Mouse (Mus musculus) megakaryocyte progenitor cell, adult 5-6 weeks (primary cell): ENCODE results near the gene Mbl2. TPM values are rescaled to one million over a fixed set of nuclear protein-coding genes. Genes with fewer than 3 reads are reported as not detected.
"Not testable (repeated sequence)": the region's sequence is repeated elsewhere in the genome, so short reads cannot be mapped to it uniquely, and the experiment has no call there.

Experiments used
- ATAC-seq: replicated peaks from 2 replicates; pipeline ENCODE4 v1.8.0; 2016; ENCODE audit warnings: mild to moderate bottlenecking, moderate TSS enrichment, inconsistent platforms; ENCODE audit not compliant: poor library complexity
- total RNA-seq, 2 experiments: library from RNA; stranded (forward) in 1 of 2; stranded (reverse) in 1 of 2; fragments of 157-497, 149-512 nt in 1 of 2; fragments of 200-1000 nt in 1 of 2; gene quantifications; 2 replicates each; pipeline versions ENCODE4 v1.2.3 to v1.2.4; 2015 to 2017

Mbl2 gene
- not detected in 2 replicates for total RNA-seq (2015)
- total RNA-seq (2017): not detected in 2 replicates

- ATAC-seq: no peak
These were observed at the start of gene Mbl2 for GRCm38 (mm10) chr19:30232691-30233090. TSS of gene Mbl2 (plus strand) at chr19:30232942.

DNA sequence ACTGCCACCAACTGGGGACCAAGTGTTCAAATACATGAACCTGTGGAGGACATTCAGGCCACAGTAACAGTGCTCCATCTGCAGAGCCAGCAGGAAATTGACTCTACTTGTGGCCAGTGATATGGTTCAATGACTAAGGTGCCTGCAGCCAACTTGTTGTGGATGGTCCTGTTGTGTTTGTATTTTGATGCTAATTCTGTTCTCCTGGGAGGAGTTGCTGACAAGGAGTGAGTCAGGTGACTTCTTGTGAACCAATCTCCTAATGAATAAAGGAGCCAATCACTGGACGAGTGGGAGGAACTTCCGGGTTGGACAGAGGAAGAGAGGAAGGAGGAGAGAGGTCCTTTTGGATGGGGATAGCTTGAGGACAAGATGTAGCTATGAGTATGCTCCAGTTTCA lies 47.2 kb upstream of the Mbl2 start:
- no peak for ATAC-seq

- no peak for ATAC-seq
These were observed 45.5 kb upstream of the Mbl2 start for GRCm38 (mm10) chr19:30187232-30187631.

- ATAC-seq: no peak
These were observed 37.7 kb upstream of the Mbl2 start for GRCm38 (mm10) chr19:30194999-30195398.

- ATAC-seq: no peak
These were observed 30.6 kb upstream of the Mbl2 start for GRCm38 (mm10) chr19:30202177-30202576.

DNA sequence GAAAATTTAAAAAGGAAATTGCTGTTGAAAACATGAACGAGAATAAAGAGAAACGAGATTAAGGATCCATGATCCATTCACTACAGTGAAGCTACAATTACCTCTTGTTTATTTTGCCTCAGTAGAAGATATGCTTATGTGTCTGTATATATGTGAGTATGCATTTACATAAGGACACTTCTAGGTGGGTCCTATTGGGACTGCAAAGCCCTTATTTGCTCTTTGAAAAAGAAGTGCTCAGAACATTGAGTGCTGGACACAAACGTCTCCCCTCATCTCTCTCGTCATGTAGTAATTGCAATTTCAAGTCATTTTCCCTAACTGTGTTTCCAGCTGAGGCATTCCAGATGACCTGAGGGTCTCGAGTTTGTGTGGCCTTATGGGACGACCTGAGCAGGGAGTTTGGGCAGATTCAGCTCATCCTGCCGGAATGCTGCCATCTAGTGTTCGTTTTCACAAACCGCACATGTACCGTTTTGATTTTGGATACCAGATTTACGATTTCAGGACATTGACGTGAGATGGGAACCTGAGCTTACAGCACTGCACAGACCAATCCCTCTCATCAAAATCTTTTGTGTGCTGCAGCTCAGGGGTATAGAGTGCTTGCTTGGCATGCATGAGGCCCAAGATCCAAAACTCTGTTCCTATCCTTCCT lies 27.5 kb upstream of the Mbl2 start:
- peak; percentile 73 for ATAC-seq

- no peak for ATAC-seq
These were observed 26.9 kb upstream of the Mbl2 start for GRCm38 (mm10) chr19:30205874-30206273.

GRCm38 (mm10) chr19:30206981-30207380 lies 25.8 kb upstream of the Mbl2 start:
- ATAC-seq: no peak

DNA sequence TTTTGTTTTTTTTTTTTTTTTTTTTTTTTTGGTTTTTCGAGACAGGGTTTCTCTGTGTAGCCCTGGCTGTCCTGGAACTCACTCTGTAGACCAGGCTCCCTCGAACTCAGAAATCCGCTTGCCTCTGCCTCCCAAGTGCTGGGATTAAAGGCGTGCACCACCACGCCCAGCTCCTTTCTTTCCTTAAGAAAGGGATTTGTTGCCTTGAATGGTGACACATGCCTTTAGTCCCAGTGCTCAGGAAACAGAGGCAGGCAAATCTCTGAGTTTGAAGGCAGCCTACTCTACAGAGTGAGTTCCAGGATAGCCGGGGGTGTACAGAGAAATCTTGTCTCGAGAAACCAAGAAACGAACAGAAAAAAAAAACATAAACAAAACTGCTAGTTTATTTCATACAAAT lies 23.7 kb upstream of the Mbl2 start:
- not testable (repeated sequence) for ATAC-seq

DNA sequence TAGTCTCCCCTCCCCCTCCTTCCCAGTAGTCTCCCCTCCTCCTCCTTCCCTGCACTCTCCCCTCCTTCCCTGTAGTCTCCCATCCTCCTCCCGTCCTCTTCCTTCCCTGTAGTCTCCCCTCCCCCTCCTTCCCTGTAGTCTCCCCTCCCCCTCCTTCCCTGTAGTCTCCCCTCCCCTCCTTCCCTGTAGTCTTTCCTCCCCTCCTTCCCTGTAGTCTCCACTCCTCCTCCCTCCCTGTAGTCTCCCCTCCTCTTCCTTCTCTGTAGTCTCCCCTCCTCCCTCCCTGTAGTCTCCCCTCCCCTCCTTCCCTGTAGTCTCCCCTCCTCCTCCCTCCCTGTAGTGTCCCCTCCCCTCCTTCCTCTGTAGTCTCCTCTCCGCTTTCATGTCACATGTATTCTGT lies 18.7 kb upstream of the Mbl2 start:
- no peak for ATAC-seq

DNA sequence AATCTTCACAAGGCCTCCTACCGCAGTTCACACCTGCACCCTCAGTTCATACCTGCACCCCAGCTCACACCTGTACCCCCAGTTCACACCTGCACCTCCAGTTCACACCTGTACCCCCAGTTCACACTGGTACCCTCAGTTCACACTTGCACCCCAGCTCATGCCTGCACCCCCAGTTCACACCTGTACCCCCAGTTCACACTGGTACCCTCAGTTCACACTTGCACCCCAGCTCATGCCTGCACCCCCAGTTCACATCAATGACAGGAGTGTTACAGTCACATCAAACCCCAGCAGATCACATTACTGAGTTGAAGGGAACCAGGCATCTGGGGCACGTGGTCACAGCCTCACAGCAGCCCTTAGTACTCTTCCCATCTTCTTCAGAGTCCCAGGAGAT lies 17.0 kb upstream of the Mbl2 start:
- not testable (repeated sequence) for ATAC-seq

- ATAC-seq: no peak
These were observed 16.6 kb upstream of the Mbl2 start for GRCm38 (mm10) chr19:30216186-30216585.

- peak; percentile 65; the same call in 1 of the 2 replicates for ATAC-seq
These were observed 15.4 kb upstream of the Mbl2 start for GRCm38 (mm10) chr19:30217335-30217734.

GRCm38 (mm10) chr19:30222593-30222992 lies 10.1 kb upstream of the Mbl2 start:
- ATAC-seq: not testable (repeated sequence)

GRCm38 (mm10) chr19:30229477-30229876 lies 3.3 kb upstream of the Mbl2 start:
- no peak for ATAC-seq

DNA sequence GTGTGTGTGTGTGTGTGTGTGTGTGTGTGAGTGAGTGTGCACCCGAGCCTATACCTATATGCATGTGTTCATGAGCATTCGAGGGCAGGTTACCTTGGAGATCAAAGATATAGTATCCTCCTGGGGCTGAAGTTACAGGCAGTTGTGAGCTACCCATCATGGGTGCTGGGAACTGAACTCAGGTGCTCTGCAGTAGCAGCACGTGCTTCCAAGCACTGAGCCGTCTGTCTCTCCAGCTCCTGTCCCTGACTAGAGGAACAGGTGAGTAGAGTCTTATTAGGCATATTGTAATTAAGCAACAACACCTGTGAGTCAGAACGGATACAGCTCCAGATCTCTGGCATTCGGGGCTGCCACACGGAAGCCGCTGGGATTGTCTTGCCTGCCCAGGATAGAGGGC lies 1.7 kb downstream of the Mbl2 start:
- no peak for ATAC-seq

GRCm38 (mm10) chr19:30247359-30247758 lies 14.6 kb downstream of the Mbl2 start:
- ATAC-seq: peak; percentile 71

- ATAC-seq: peak; percentile 61; the same call in 1 of the 2 replicates
These were observed 16.1 kb downstream of the Mbl2 start for GRCm38 (mm10) chr19:30248822-30249221.

- no peak for ATAC-seq
These were observed 19.5 kb downstream of the Mbl2 start for GRCm38 (mm10) chr19:30252253-30252652.

DNA sequence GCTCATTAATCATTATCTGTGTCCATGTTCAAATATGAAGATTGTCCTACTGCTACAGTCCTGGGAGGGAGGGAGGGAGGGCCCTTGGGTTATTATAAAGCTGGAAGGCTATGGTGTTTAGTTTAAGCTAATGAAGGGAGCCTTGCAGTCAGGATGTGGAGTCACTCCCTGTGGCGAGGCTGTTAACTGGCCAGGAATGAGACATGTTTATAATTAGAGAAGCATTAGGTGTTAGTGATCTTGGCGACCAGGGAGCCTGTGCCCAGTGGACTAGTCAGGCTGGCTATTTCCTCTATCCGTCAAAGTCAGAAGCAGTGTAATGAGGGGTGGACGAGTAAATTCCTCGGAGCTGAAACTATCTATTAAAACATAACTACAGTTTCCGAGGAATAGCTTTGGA lies 23.6 kb downstream of the Mbl2 start:
- ATAC-seq: no peak

- no peak for ATAC-seq
These were observed 48.4 kb downstream of the Mbl2 start for GRCm38 (mm10) chr19:30281125-30281524.

- ATAC-seq: no peak
These were observed 55.3 kb downstream of the Mbl2 start for GRCm38 (mm10) chr19:30287899-30288490.
